Mouse (Mus musculus) testis, adult 2 months (tissue): ENCODE measurements around the gene Atg3.

Experiments used
- CTCF ChIP-seq: fragments of 200-500 bp; IDR thresholded peaks from 2 replicates; pipeline ENCODE4 v1.5.1; 2012; ENCODE audit warnings: low read depth, mild to moderate bottlenecking, inconsistent platforms, low read length, moderate library complexity; ENCODE audit not compliant: control insufficient read depth, insufficient read depth, insufficient replicate concordance
- POLR2A ChIP-seq: fragments of 200-500 bp; IDR thresholded peaks from 2 replicates; pipeline ENCODE4 v1.6.1; 2012; ENCODE audit warnings: low read depth, mild to moderate bottlenecking, inconsistent platforms, low read length, moderate library complexity; ENCODE audit not compliant: control insufficient read depth

GRCm38 (mm10) chr16:45223648-45224388, 65.2 kb downstream of the Atg3 start, which contains the start of gene Btla:
- TF ChIP-seq POLR2A (no peak), CTCF (no peak)
